Mouse (Mus musculus) stomach, postnatal 0 days (tissue): ENCODE data around the gene Defa35.
"Not testable (repeated sequence)": the region's sequence is repeated elsewhere in the genome, so short reads cannot be mapped to it uniquely, and the experiment has no call there.

Experiments
- CTCF ChIP-seq: IDR thresholded peaks from 2 replicates; pipeline ENCODE4 v1.5.1; 2016; ENCODE audit warnings: antibody characterized with exemption, low read depth, mild to moderate bottlenecking, moderate library complexity
- EP300 ChIP-seq: optimal IDR thresholded peaks from 2 replicates; pipeline ENCODE3; 2016; ENCODE audit warnings: antibody characterized with exemption

DNA sequence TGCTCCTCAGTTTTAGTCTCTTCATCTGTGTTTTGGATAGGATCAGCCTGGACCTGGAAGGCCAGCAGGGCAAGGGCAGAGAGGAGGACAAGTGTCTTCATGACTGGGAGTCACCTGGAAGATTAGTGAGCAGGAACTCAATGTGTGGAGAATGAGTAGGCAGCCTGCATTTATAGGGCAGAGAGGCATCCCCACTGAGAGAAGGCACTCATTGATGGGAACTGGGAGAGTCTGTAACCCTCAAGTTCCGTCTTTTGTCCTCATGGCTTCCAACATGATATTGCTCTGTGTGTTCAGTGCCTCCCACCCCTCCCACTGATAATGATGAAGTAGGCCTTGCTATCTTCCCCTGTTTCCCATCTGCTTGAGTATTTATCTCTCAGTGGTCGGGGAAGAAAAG lies 31.1 kb downstream of the Defa35 start, which contains the start of gene Gm14851:
- TF ChIP-seq CTCF, EP300: not testable (repeated sequence)
